Mouse (Mus musculus) hindbrain, embryonic 11.5 days (tissue): ENCODE measurements around the gene Slc13a4. TPM values are rescaled to one million over a fixed set of nuclear protein-coding genes. Genes with fewer than 3 reads are reported as not detected.

Experiments used
- ATAC-seq: fragments of 200-750 bp; cut with Nextera tagmentation; 2 replicates; pipeline ENCODE4 v1.8.0; 2017; ENCODE audit warnings: mild to moderate bottlenecking, moderate TSS enrichment, moderate library complexity; ENCODE audit not compliant: low FRiP score
- DNase-seq: peaks from one replicate; pipeline ENCODE4 v3.0.0-alpha.2; 2015; ENCODE audit warnings: low spot score
- H3K27ac ChIP-seq: fragments of 300-500 bp; sonication (generic); 2 replicates; pipeline ENCODE4 v1.5.1; 2014; ENCODE audit warnings: mild to moderate bottlenecking, low read depth, low read length
- H3K27me3 ChIP-seq: fragments of 300-500 bp; sonication (generic); 2 replicates; pipeline ENCODE4 v1.6.1; 2014; ENCODE audit warnings: mild to moderate bottlenecking, low read length, moderate library complexity, mixed read lengths; ENCODE audit not compliant: control insufficient read depth, insufficient read depth
- H3K36me3 ChIP-seq: fragments of 300-500 bp; sonication (generic); 2 replicates; pipeline ENCODE4 v1.6.1; 2014; ENCODE audit warnings: mild to moderate bottlenecking, low read length, moderate library complexity, mixed read lengths; ENCODE audit not compliant: control insufficient read depth, insufficient read depth
- H3K4me1 ChIP-seq: fragments of 300-500 bp; sonication (generic); replicated peaks from 2 replicates; pipeline ENCODE4 v1.6.1; 2014; ENCODE audit warnings: low read length, mixed read lengths; ENCODE audit not compliant: control insufficient read depth, insufficient read depth
- H3K4me2 ChIP-seq: fragments of 300-500 bp; sonication (generic); replicated peaks from 2 replicates; pipeline ENCODE4 v1.6.1; 2014; ENCODE audit warnings: mild to moderate bottlenecking, low read depth, low read length
- H3K4me3 ChIP-seq: fragments of 300-500 bp; sonication (generic); 2 replicates; pipeline ENCODE4 v1.5.1; 2014; ENCODE audit warnings: low read depth, low read length
- H3K9ac ChIP-seq: fragments of 300-500 bp; sonication (generic); 2 replicates; pipeline ENCODE4 v1.6.1; 2014; ENCODE audit warnings: low read depth, low read length
- H3K9me3 ChIP-seq: fragments of 300-500 bp; sonication (generic); 2 replicates; pipeline ENCODE4 v1.6.1; 2016; ENCODE audit warnings: low read length; ENCODE audit not compliant: control insufficient read depth
- WGBS: fragments of 180-500 bp; shearing (Covaris S2); extraction: QIAGEN DNeasy Blood & Tissue Kit; methylation state at CpG from one replicate; pipeline ENCODE4 v1.1.7; 2014; 5-methylcytosine and 5-hydroxymethylcytosine counted together
- polyA plus RNA-seq: library from polyadenylated mRNA; unstranded; fragments of >200 nt; fragmentation: Nextera tagmentation; extraction: Ambion mirVana; gene quantifications from 2 replicates; pipeline ENCODE4 v1.2.1, GENCODE M21; 2014

The Slc13a4 gene
- polyA plus RNA-seq, 1 experiment from 2014 or later: 0.40 TPM

DNA sequence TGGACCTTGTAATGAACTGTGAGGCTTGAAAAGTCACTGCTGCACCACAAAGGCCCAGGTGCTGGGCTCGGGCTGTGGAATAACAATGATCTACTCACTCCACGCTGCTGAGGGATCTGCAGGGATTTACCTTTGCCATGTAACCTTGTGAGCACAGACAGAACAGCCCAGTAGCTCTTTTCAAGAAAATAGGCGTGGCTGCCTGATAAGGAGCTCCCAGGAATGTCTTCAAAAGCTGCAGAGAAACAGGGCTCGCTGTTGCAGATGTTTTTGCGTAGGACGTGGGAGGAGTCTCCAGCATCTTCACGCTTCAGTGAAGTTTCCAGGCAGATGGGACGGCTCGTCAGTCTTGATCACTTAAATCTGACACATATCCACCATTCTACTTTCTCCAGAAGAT lies 63.9 kb downstream of the Slc13a4 start:
- 90% methylated on average over 9 of the region's 9 CpGs for WGBS
- H3K27me3 ChIP-seq: no peaks in the 10 kb centered on the region
- no peak overlapping the region for H3K27ac ChIP-seq
- H3K4me2 ChIP-seq: no peak overlapping the region
- peaks cover 11% of the 10 kb centered on the region for H3K36me3 ChIP-seq
- H3K4me1 ChIP-seq: no peaks in the 10 kb centered on the region
- DNase-seq (no peak), ATAC-seq (no peak)
- H3K9me3 ChIP-seq: no peaks in the 10 kb centered on the region
- H3K9ac ChIP-seq: no peak overlapping the region
- H3K4me3 ChIP-seq: no peak overlapping the region

DNA sequence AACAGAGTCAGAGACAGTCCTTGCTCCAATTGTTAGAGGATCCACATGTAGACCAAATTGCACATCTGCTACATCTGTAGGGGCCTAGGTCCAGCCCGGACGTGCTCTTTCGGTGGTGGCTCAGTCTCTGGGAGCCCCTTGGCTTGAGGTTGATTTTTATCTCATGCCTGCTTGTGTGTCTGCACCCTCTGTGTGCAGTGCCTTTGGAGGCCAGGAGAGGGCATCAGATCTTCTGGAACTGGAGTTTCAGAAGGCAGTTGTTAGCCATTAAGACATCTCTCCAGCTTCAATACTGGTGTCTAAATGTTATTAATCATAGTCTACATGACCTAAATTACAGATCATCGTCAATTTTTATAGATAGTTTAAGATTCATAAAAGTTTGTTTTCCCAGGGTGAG lies 64.7 kb downstream of the Slc13a4 start:
- no peaks in the 10 kb centered on the region for H3K9me3 ChIP-seq
- no peak overlapping the region for H3K9ac ChIP-seq
- 97% methylated on average over 4 of the region's 4 CpGs for WGBS
- no peak overlapping the region for H3K27ac ChIP-seq
- H3K36me3 ChIP-seq: peaks cover 11% of the 10 kb centered on the region
- H3K4me1 ChIP-seq: no peaks in the 10 kb centered on the region
- DNase-seq (no peak), ATAC-seq (no peak)
- H3K4me3 ChIP-seq: no peak overlapping the region
- H3K27me3 ChIP-seq: no peaks in the 10 kb centered on the region
- no peak overlapping the region for H3K4me2 ChIP-seq

DNA sequence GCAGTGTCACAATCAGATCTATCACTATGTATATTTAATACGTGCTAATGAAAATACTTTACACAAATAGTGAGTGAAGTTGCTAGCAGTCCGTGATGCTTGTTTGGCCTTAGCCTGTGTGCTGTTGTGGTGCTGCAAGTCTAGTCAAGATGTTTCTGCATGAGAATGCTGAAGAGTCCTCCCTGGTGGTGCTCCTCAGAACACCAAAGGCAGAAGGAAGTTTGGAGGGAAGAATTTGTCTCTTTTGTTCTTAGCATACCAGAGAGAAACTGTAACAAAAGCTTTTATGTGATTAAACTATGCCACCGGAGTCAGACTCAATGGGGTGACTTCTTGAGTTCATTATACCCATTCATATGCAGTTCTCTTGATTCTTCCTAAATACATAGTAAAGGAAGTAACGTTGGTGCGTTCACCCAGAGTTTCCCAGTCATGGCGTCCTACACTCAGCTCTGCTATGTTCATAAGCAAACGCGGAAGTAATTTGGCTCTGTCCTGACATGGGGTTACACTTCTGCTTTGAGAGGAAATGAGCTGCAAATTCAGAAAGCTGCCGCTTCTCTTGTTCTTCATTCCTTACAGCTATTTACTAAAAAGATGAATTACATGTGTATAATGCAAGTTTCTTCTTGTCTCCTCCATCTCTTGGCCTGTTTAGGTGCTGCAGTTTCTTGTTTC lies 71.7 kb downstream of the Slc13a4 start:
- Histone ChIP-seq H3K4me3 (no peak overlapping the region), H3K27ac (no peak overlapping the region), H3K36me3 (peaks cover 13% of the 10 kb centered on the region), H3K4me2 (no peak overlapping the region), H3K9me3 (no peaks in the 10 kb centered on the region), H3K9ac (no peak overlapping the region), H3K4me1 (no peaks in the 10 kb centered on the region), H3K27me3 (no peaks in the 10 kb centered on the region)
- WGBS: 66% methylated on average over 9 of the region's 9 CpGs
- ATAC-seq: no peak
- no peak for DNase-seq

DNA sequence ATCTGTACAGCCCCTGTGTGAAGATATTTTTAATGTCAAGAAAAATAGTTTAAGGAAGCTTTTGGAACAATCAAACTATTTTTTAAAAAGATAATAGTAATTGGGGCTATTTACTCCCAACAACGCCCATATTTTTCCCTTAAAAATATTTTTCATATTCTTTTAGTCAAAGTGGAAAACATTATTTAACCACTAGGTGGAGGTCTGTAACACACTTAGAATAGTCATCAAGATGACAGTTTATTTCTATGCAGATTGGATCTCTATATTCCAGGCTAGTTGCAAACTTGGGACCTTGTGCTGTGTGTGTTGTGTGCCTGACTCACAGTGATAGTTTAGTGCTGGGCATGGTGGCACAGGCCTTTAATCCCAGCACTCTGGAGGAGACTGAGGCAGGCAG lies 78.5 kb downstream of the Slc13a4 start:
- no peak for DNase-seq
- Histone ChIP-seq H3K27ac (no peak overlapping the region), H3K27me3 (no peaks in the 10 kb centered on the region), H3K9ac (no peak overlapping the region), H3K9me3 (no peaks in the 10 kb centered on the region), H3K4me1 (no peaks in the 10 kb centered on the region), H3K4me2 (no peak overlapping the region), H3K36me3 (peaks cover 13% of the 10 kb centered on the region), H3K4me3 (no peak overlapping the region)
- 94% methylated on average over 1 of the region's 1 CpGs for WGBS
- no peak for ATAC-seq

DNA sequence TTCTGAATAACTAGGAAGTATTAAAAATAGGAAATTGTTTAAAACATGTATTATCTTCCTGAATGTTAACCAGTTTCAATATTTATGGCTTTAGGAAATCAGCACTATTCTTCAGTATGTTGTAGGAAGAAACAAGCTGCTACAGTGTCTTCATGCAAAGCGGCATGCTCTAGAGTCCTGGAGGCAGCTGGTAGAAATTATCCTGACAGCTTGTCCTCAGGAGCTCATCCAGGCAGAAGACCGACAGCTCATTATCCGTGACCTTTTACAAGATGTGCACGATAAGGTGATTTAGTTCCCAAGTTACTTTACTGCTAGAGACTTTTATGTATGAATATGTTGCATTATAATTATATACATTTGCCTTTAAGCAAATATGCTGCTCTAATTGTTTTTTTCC lies 82.2 kb downstream of the Slc13a4 start:
- no peak overlapping the region for H3K27ac ChIP-seq
- no peak for DNase-seq
- no peak overlapping the region for H3K9ac ChIP-seq
- no peak for ATAC-seq
- H3K4me1 ChIP-seq: no peaks in the 10 kb centered on the region
- no peaks in the 10 kb centered on the region for H3K9me3 ChIP-seq
- peaks cover 9% of the 10 kb centered on the region for H3K36me3 ChIP-seq
- no peaks in the 10 kb centered on the region for H3K27me3 ChIP-seq
- H3K4me3 ChIP-seq: no peak overlapping the region
- no peak overlapping the region for H3K4me2 ChIP-seq
- WGBS: 92% methylated on average over 4 of the region's 4 CpGs

Other genes starting within 250 kb of the Slc13a4 start
- gene Cnot4, start 174.4 kb downstream of the Slc13a4 start, polyA plus RNA-seq: 34.6 and 40.6 TPM in 2 replicates
- gene Nup205, start 130.7 kb downstream of the Slc13a4 start, polyA plus RNA-seq: 40.8 and 50.2 TPM in 2 replicates
- 0.15 TPM in 1 of 2 replicates, not detected in the other for gene Fam180a, start 18.0 kb upstream of the Slc13a4 start, polyA plus RNA-seq
- 145 and 162 TPM in 2 replicates for gene Mtpn, start 231.8 kb upstream of the Slc13a4 start, polyA plus RNA-seq